Mouse (Mus musculus): ENCODE data around the gene Larp4. TPM values are rescaled to one million over a fixed set of nuclear protein-coding genes. Genes with fewer than 3 reads are reported as not detected.

Gene Larp4
- total RNA-seq, 1 experiment: 283 TPM

GRCm38 (mm10) chr15:100058912-100059311 is 89.0 kb downstream of the Larp4 start:
- Histone ChIP-seq H3K36me3 (ENCODE audit: control insufficient read depth, insufficient read depth, low read length, poor library complexity, severe bottlenecking) (no peaks in the 10 kb centered on the region), H3K4me1 (ENCODE audit: control insufficient read depth in 2 of 2, insufficient read depth in 2 of 2, low read length in 2 of 2, poor library complexity in 1 of 2) (peaks cover 13 to 23% of the 10 kb centered on the region in 2 experiments), H3K9me3 (ENCODE audit: control insufficient read depth, insufficient read depth, low read depth, low read length) (no peaks in the 10 kb centered on the region), H3K9ac (ENCODE audit: insufficient read depth, low read depth, low read length, poor library complexity, severe bottlenecking) (no peak overlapping the region; the same call in 1 of the 2 replicates), H3K4me3 (ENCODE audit: insufficient read depth in 1 of 2, low read depth in 1 of 2, low read length in 2 of 2, poor library complexity in 1 of 2, severe bottlenecking in 1 of 2) (no peak overlapping the region), H3K27ac (ENCODE audit: insufficient read depth, low read depth, low read length, poor library complexity, severe bottlenecking) (no peak overlapping the region)
- TF ChIP-seq ZC3H11A (IDR thresholded peaks at IDR 0.05; ENCODE audit: borderline replicate concordance, low read depth, low read length) (no peak), CHD2 (IDR thresholded peaks at IDR 0.05; ENCODE audit: low read depth, low read length) (no peak), ZNF384 (IDR thresholded peaks at IDR 0.05; ENCODE audit: low read depth, low read length) (no peak), HCFC1 (IDR thresholded peaks at IDR 0.05; ENCODE audit: borderline replicate concordance, insufficient read depth, low read length) (no peak), MAFK (IDR thresholded peaks at IDR 0.05; ENCODE audit: insufficient read depth, low read depth, low read length) (no peak)
- no peak for DNase-seq (ENCODE audit: low read depth, low spot score)
- in situ Hi-C loops (cut with MboI; ENCODE audit: low sequenced_read_pairs in 2 of 2, unreplicated experiment in 2 of 2): no loop called here

GRCm38 (mm10) chr15:100059626-100060311 is 89.9 kb downstream of the Larp4 start:
- no peak for DNase-seq (ENCODE audit: low read depth, low spot score)
- Histone ChIP-seq H3K9ac (ENCODE audit: insufficient read depth, low read depth, low read length, poor library complexity, severe bottlenecking) (no peak overlapping the region), H3K9me3 (ENCODE audit: control insufficient read depth, insufficient read depth, low read depth, low read length) (no peaks in the 10 kb centered on the region), H3K36me3 (ENCODE audit: control insufficient read depth, insufficient read depth, low read length, poor library complexity, severe bottlenecking) (no peaks in the 10 kb centered on the region), H3K4me1 (ENCODE audit: control insufficient read depth in 2 of 2, insufficient read depth in 2 of 2, low read length in 2 of 2, poor library complexity in 1 of 2) (peaks cover 13 to 24% of the 10 kb centered on the region in 2 experiments), H3K27ac (ENCODE audit: insufficient read depth, low read depth, low read length, poor library complexity, severe bottlenecking) (peak overlapping the region; percentile 54; the same call in 1 of the 2 replicates), H3K4me3 (ENCODE audit: insufficient read depth in 1 of 2, low read depth in 1 of 2, low read length in 2 of 2, poor library complexity in 1 of 2, severe bottlenecking in 1 of 2) (0 out of 4 replicates have a peak overlapping the region, but pooled peaks of 1 of the 2 experiments have one; percentile 15)
- TF ChIP-seq ZNF384 (IDR thresholded peaks at IDR 0.05; ENCODE audit: low read depth, low read length): no peak
- TF ChIP-seq MAFK (IDR thresholded peaks at IDR 0.05; ENCODE audit: insufficient read depth, low read depth, low read length): 0 out of 2 replicates have a peak, but pooled peaks have one; percentile 4
- in situ Hi-C loops (cut with MboI; ENCODE audit: low sequenced_read_pairs in 2 of 2, unreplicated experiment in 2 of 2): no loop called here

GRCm38 (mm10) chr15:100060513-100061140 is 90.8 kb downstream of the Larp4 start:
- H3K36me3 ChIP-seq (ENCODE audit: control insufficient read depth, insufficient read depth, low read length, poor library complexity, severe bottlenecking): no peaks in the 10 kb centered on the region; the same call in 1 of the 2 replicates
- H3K4me3 ChIP-seq (ENCODE audit: insufficient read depth in 1 of 2, low read depth in 1 of 2, low read length in 2 of 2, poor library complexity in 1 of 2, severe bottlenecking in 1 of 2): no peak overlapping the region
- peak overlapping the region; percentile 54; the same call in 1 of the 2 replicates for H3K27ac ChIP-seq (ENCODE audit: insufficient read depth, low read depth, low read length, poor library complexity, severe bottlenecking)
- in situ Hi-C loops (cut with MboI; ENCODE audit: low sequenced_read_pairs in 2 of 2, unreplicated experiment in 2 of 2): no loop called here
- H3K9ac ChIP-seq (ENCODE audit: insufficient read depth, low read depth, low read length, poor library complexity, severe bottlenecking): no peak overlapping the region
- no peaks in the 10 kb centered on the region for H3K9me3 ChIP-seq (ENCODE audit: control insufficient read depth, insufficient read depth, low read depth, low read length)
- DNase-seq (ENCODE audit: low read depth, low spot score): no peak
- no peak for TF ChIP-seq MAFK (IDR thresholded peaks at IDR 0.05; ENCODE audit: insufficient read depth, low read depth, low read length)
- TF ChIP-seq ZC3H11A (IDR thresholded peaks at IDR 0.05; ENCODE audit: borderline replicate concordance, low read depth, low read length): no peak
- TF ChIP-seq ZNF384 (IDR thresholded peaks at IDR 0.05; ENCODE audit: low read depth, low read length): no peak
- TF ChIP-seq HCFC1 (IDR thresholded peaks at IDR 0.05; ENCODE audit: borderline replicate concordance, insufficient read depth, low read length): no peak
- no peak for TF ChIP-seq CHD2 (IDR thresholded peaks at IDR 0.05; ENCODE audit: low read depth, low read length)
- H3K4me1 ChIP-seq (ENCODE audit: control insufficient read depth in 2 of 2, insufficient read depth in 2 of 2, low read length in 2 of 2, poor library complexity in 1 of 2): peaks cover 13 to 25% of the 10 kb centered on the region in 2 experiments

GRCm38 (mm10) chr15:100061377-100061776 is 91.5 kb downstream of the Larp4 start:
- peaks cover 13 to 28% of the 10 kb centered on the region in 2 experiments for H3K4me1 ChIP-seq (ENCODE audit: control insufficient read depth in 2 of 2, insufficient read depth in 2 of 2, low read length in 2 of 2, poor library complexity in 1 of 2)
- no peak overlapping the region for H3K9ac ChIP-seq (ENCODE audit: insufficient read depth, low read depth, low read length, poor library complexity, severe bottlenecking)
- no peaks in the 10 kb centered on the region for H3K9me3 ChIP-seq (ENCODE audit: control insufficient read depth, insufficient read depth, low read depth, low read length)
- no peak overlapping the region for H3K4me3 ChIP-seq (ENCODE audit: insufficient read depth in 1 of 2, low read depth in 1 of 2, low read length in 2 of 2, poor library complexity in 1 of 2, severe bottlenecking in 1 of 2)
- no peaks in the 10 kb centered on the region; the same call in 1 of the 2 replicates for H3K36me3 ChIP-seq (ENCODE audit: control insufficient read depth, insufficient read depth, low read length, poor library complexity, severe bottlenecking)
- in situ Hi-C loops (cut with MboI; ENCODE audit: low sequenced_read_pairs in 2 of 2, unreplicated experiment in 2 of 2): no loop called here
- DNase-seq (ENCODE audit: low read depth, low spot score): no peak
- H3K27ac ChIP-seq (ENCODE audit: insufficient read depth, low read depth, low read length, poor library complexity, severe bottlenecking): no peak overlapping the region
- no peak for TF ChIP-seq ZNF384 (IDR thresholded peaks at IDR 0.05; ENCODE audit: low read depth, low read length)
- TF ChIP-seq ZC3H11A (IDR thresholded peaks at IDR 0.05; ENCODE audit: borderline replicate concordance, low read depth, low read length): no peak
- no peak for TF ChIP-seq CHD2 (IDR thresholded peaks at IDR 0.05; ENCODE audit: low read depth, low read length)
- TF ChIP-seq HCFC1 (IDR thresholded peaks at IDR 0.05; ENCODE audit: borderline replicate concordance, insufficient read depth, low read length): no peak
- TF ChIP-seq MAFK (IDR thresholded peaks at IDR 0.05; ENCODE audit: insufficient read depth, low read depth, low read length): no peak

Data from ES-E14 (cell line).